ENCODE assay signal across 24 mouse cellular contexts in genomic region chr16:52159958-52160504, GRCm38 (mm10).
"Had no signal": no experiment of that assay in that cellular context is flagged by ENCODE, and none has a peak within 500 bp of the region (broad histone marks: within the 10 kb centered on the region; RNA-seq: fewer than 3 reads in every experiment).

No protein-coding gene starts in this region.

- H3K4me3 ChIP-seq: gastrocnemius, adult 2 months; hindbrain, embryonic 10.5 days; hindbrain, embryonic 13.5 days; intestine, embryonic 15.5 days; limb, embryonic 13.5 days; limb, embryonic 15.5 days; liver, embryonic 12.5 days had no signal

- H3K4me1 ChIP-seq: hindbrain, embryonic 10.5 days; hindbrain, embryonic 13.5 days; intestine, embryonic 15.5 days; limb, embryonic 13.5 days; limb, embryonic 15.5 days; liver, embryonic 12.5 days had no signal

- H3K4me2 ChIP-seq: heart, embryonic 11.5 days; hindbrain, embryonic 13.5 days; intestine, embryonic 15.5 days; limb, embryonic 13.5 days; limb, embryonic 15.5 days; liver, embryonic 12.5 days had no signal

- H3K36me3 ChIP-seq: intestine, embryonic 15.5 days had no signal

- ATAC-seq: hindbrain, embryonic 16.5 days; inflammation-experienced regulatory T-cells, adult 6 months; intestine, embryonic 15.5 days; intestine, postnatal 0 days; liver, embryonic 12.5 days had no signal

- H3K9me3 ChIP-seq: hindbrain, embryonic 10.5 days; hindbrain, embryonic 13.5 days; intestine, embryonic 15.5 days; limb, embryonic 13.5 days; limb, embryonic 15.5 days; liver, embryonic 12.5 days had no signal

- H3K27me3 ChIP-seq: hindbrain, embryonic 13.5 days; intestine, embryonic 15.5 days; limb, embryonic 13.5 days; limb, embryonic 15.5 days; liver, embryonic 12.5 days had no signal

- H3K9ac ChIP-seq: hindbrain, embryonic 13.5 days; intestine, embryonic 15.5 days; limb, embryonic 13.5 days; limb, embryonic 15.5 days; liver, embryonic 12.5 days; liver, embryonic 14.5 days had no signal

- H3K27ac ChIP-seq: gastrocnemius, adult 2 months; hindbrain, embryonic 10.5 days; hindbrain, embryonic 13.5 days; intestine, embryonic 15.5 days; limb, embryonic 13.5 days; limb, embryonic 15.5 days; liver, embryonic 12.5 days; liver, embryonic 14.5 days had no signal

- DNase-seq: gastrocnemius, adult 2 months; gastrocnemius, postnatal 10 days; gastrocnemius, postnatal 25 days; heart, adult 18-20 months; heart, postnatal 10 days; heart, postnatal 4 days; kidney, adult 18-20 months; kidney, adult 9 months; kidney, postnatal 10 days; kidney, postnatal 25 days; layer of hippocampus, adult 9-11 months; layer of hippocampus, postnatal 36 days; left cerebral cortex, postnatal 4 days had no signal
